Mouse (Mus musculus) midbrain, embryonic 13.5 days (tissue): ENCODE results near the gene Jmjd6. TPM values are rescaled to one million over a fixed set of nuclear protein-coding genes. Genes with fewer than 3 reads are reported as not detected.

Experiments used
- ATAC-seq: fragments of 200-750 bp; cut with Nextera tagmentation; 2 replicates; pipeline ENCODE4 v1.8.0; 2017; ENCODE audit warnings: mild to moderate bottlenecking, moderate TSS enrichment, moderate library complexity
- H3K27ac ChIP-seq: fragments of 300-500 bp; sonication (generic); 2 replicates; pipeline ENCODE4 v1.5.1; 2015; ENCODE audit warnings: inconsistent platforms, mild to moderate bottlenecking, moderate library complexity
- H3K27me3 ChIP-seq: fragments of 300-500 bp; sonication (generic); 2 replicates; pipeline ENCODE4 v1.6.1; 2015; ENCODE audit warnings: mild to moderate bottlenecking, inconsistent platforms
- H3K36me3 ChIP-seq: fragments of 300-500 bp; sonication (generic); 2 replicates; pipeline ENCODE4 v1.6.1; 2015; ENCODE audit warnings: mild to moderate bottlenecking, inconsistent platforms
- H3K4me1 ChIP-seq: fragments of 300-500 bp; sonication (generic); replicated peaks from 2 replicates; pipeline ENCODE4 v1.6.1; 2015; ENCODE audit warnings: inconsistent platforms
- H3K4me2 ChIP-seq: fragments of 300-500 bp; sonication (generic); replicated peaks from 2 replicates; pipeline ENCODE4 v1.6.1; 2015; ENCODE audit warnings: moderate library complexity, mild to moderate bottlenecking, inconsistent platforms
- H3K4me3 ChIP-seq: fragments of 300-500 bp; sonication (generic); replicated peaks from 2 replicates; pipeline ENCODE4 v1.5.1; 2015; ENCODE audit warnings: mild to moderate bottlenecking, inconsistent platforms
- H3K9ac ChIP-seq: fragments of 300-500 bp; sonication (generic); replicated peaks from 2 replicates; pipeline ENCODE4 v1.6.1; 2015; ENCODE audit warnings: mild to moderate bottlenecking, inconsistent platforms
- H3K9me3 ChIP-seq: fragments of 300-500 bp; sonication (generic); 2 replicates; pipeline ENCODE4 v1.6.1; 2016; ENCODE audit warnings: mild to moderate bottlenecking, inconsistent platforms
- WGBS: fragments of 180-500 bp; shearing (Covaris S2); methylation state at CpG from one replicate; pipeline ENCODE4 v1.1.7; 2015; 5-methylcytosine and 5-hydroxymethylcytosine counted together
- polyA plus RNA-seq: library from polyadenylated mRNA; unstranded; fragments of >200 nt; fragmentation: Nextera tagmentation; extraction: Ambion mirVana; gene quantifications from 2 replicates; pipeline ENCODE4 v1.2.1, GENCODE M21; 2015

Gene Jmjd6
- polyA plus RNA-seq, 1 experiment from 2014 or later = 84.0 TPM

GRCm38 (mm10) chr11:116819932-116820593, 23.2 kb downstream of the Jmjd6 start:
- no peak overlapping the region for H3K4me2 ChIP-seq
- WGBS = 96% methylated on average over 5 of the region's 5 CpGs
- peaks cover 34% of the 10 kb centered on the region for H3K4me1 ChIP-seq
- no peak overlapping the region for H3K4me3 ChIP-seq
- no peak overlapping the region for H3K9ac ChIP-seq
- H3K27me3 ChIP-seq = no peaks in the 10 kb centered on the region
- no peak overlapping the region for H3K27ac ChIP-seq
- H3K36me3 ChIP-seq = no peaks in the 10 kb centered on the region
- H3K9me3 ChIP-seq = no peaks in the 10 kb centered on the region
- no peak for ATAC-seq

GRCm38 (mm10) chr11:116818722-116819121, 24.5 kb downstream of the Jmjd6 start:
- WGBS = 78% methylated on average over 8 of the region's 8 CpGs
- ATAC-seq = no peak
- no peaks in the 10 kb centered on the region for H3K36me3 ChIP-seq
- peaks cover 44% of the 10 kb centered on the region for H3K4me1 ChIP-seq
- no peak overlapping the region for H3K4me2 ChIP-seq
- H3K27me3 ChIP-seq = no peaks in the 10 kb centered on the region
- no peak overlapping the region for H3K27ac ChIP-seq
- H3K9ac ChIP-seq = no peak overlapping the region
- no peak overlapping the region for H3K4me3 ChIP-seq
- no peaks in the 10 kb centered on the region for H3K9me3 ChIP-seq

- WGBS = 91% methylated on average over 5 of the region's 5 CpGs
- H3K9ac ChIP-seq = no peak overlapping the region
Observed at GRCm38 (mm10) chr11:116817567-116817966, 25.7 kb downstream of the Jmjd6 start.

GRCm38 (mm10) chr11:116816769-116817168, 26.5 kb downstream of the Jmjd6 start:
- peaks cover 55% of the 10 kb centered on the region for H3K4me1 ChIP-seq
- H3K4me2 ChIP-seq = no peak overlapping the region
- no peaks in the 10 kb centered on the region for H3K27me3 ChIP-seq
- H3K27ac ChIP-seq = no peak overlapping the region
- ATAC-seq = no peak
- WGBS = 85% methylated on average over 5 of the region's 5 CpGs
- no peak overlapping the region for H3K9ac ChIP-seq
- H3K36me3 ChIP-seq = no peaks in the 10 kb centered on the region
- no peak overlapping the region for H3K4me3 ChIP-seq
- no peaks in the 10 kb centered on the region for H3K9me3 ChIP-seq

More at GRCm38 (mm10) chr11:116817567-116817966, 25.7 kb downstream of the Jmjd6 start:
- no peak overlapping the region for H3K27ac ChIP-seq
- no peak overlapping the region for H3K4me2 ChIP-seq
- no peak for ATAC-seq
- H3K4me3 ChIP-seq = no peak overlapping the region
- H3K4me1 ChIP-seq = peaks cover 55% of the 10 kb centered on the region
- no peaks in the 10 kb centered on the region for H3K36me3 ChIP-seq
- no peaks in the 10 kb centered on the region for H3K27me3 ChIP-seq
- no peaks in the 10 kb centered on the region for H3K9me3 ChIP-seq

- Histone ChIP-seq H3K27ac (peak overlapping the region; percentile 98), H3K4me1 (peaks cover 56% of the 10 kb centered on the region), H3K4me3 (no peak overlapping the region), H3K27me3 (no peaks in the 10 kb centered on the region), H3K9me3 (no peaks in the 10 kb centered on the region), H3K9ac (peak overlapping the region; percentile 50), H3K36me3 (no peaks in the 10 kb centered on the region), H3K4me2 (peak overlapping the region; percentile 56)
- 17% methylated on average over 7 of the region's 7 CpGs for WGBS
- ATAC-seq = no peak
Observed at GRCm38 (mm10) chr11:116814884-116815415, 28.3 kb downstream of the Jmjd6 start.

GRCm38 (mm10) chr11:116814076-116814883, 29.0 kb downstream of the Jmjd6 start:
- Histone ChIP-seq H3K36me3 (no peaks in the 10 kb centered on the region), H3K27ac (peak overlapping the region; percentile 98), H3K4me2 (peak overlapping the region; percentile 56), H3K9me3 (no peaks in the 10 kb centered on the region), H3K4me1 (peaks cover 59% of the 10 kb centered on the region), H3K9ac (peak overlapping the region; percentile 50), H3K4me3 (no peak overlapping the region), H3K27me3 (no peaks in the 10 kb centered on the region)
- 2% methylated on average over 20 of the region's 20 CpGs for WGBS
- ATAC-seq = no peak

GRCm38 (mm10) chr11:116813610-116814009, 29.6 kb downstream of the Jmjd6 start:
- Histone ChIP-seq H3K36me3 (no peaks in the 10 kb centered on the region), H3K4me1 (peaks cover 64% of the 10 kb centered on the region), H3K27ac (peak overlapping the region; percentile 98), H3K9me3 (no peaks in the 10 kb centered on the region), H3K4me3 (no peak overlapping the region), H3K9ac (peak overlapping the region; percentile 50), H3K4me2 (peak overlapping the region; percentile 56), H3K27me3 (no peaks in the 10 kb centered on the region)
- 71% methylated on average over 13 of the region's 13 CpGs for WGBS
- ATAC-seq = no peak

GRCm38 (mm10) chr11:116812793-116813529, 30.3 kb downstream of the Jmjd6 start:
- peaks cover 70% of the 10 kb centered on the region for H3K4me1 ChIP-seq
- H3K4me2 ChIP-seq = peak overlapping the region; percentile 56
- peak overlapping the region; percentile 98 for H3K27ac ChIP-seq

GRCm38 (mm10) chr11:116810983-116811901, 32.0 kb downstream of the Jmjd6 start:
- Histone ChIP-seq H3K36me3 (no peaks in the 10 kb centered on the region), H3K9me3 (no peaks in the 10 kb centered on the region), H3K27me3 (no peaks in the 10 kb centered on the region), H3K4me2 (peak overlapping the region; percentile 56), H3K4me3 (peak overlapping the region; percentile 32), H3K4me1 (peaks cover 75% of the 10 kb centered on the region), H3K9ac (peak overlapping the region; percentile 65), H3K27ac (peak overlapping the region; percentile 98)
- WGBS = 5% methylated on average over 30 of the region's 32 CpGs
- peak; percentile 95 for ATAC-seq

More at GRCm38 (mm10) chr11:116812793-116813529, 30.3 kb downstream of the Jmjd6 start:
- WGBS = 33% methylated on average over 21 of the region's 21 CpGs
- Histone ChIP-seq H3K36me3 (no peaks in the 10 kb centered on the region), H3K9me3 (no peaks in the 10 kb centered on the region), H3K9ac (peak overlapping the region; percentile 50), H3K27me3 (no peaks in the 10 kb centered on the region), H3K4me3 (no peak overlapping the region)
- ATAC-seq = peak; percentile 44

- no peaks in the 10 kb centered on the region for H3K36me3 ChIP-seq
- peak overlapping the region; percentile 65 for H3K9ac ChIP-seq
- peaks cover 72% of the 10 kb centered on the region for H3K4me1 ChIP-seq
- H3K4me3 ChIP-seq = peak overlapping the region; percentile 32
- 30% methylated on average over 11 of the region's 11 CpGs for WGBS
- peak overlapping the region; percentile 56 for H3K4me2 ChIP-seq
- no peaks in the 10 kb centered on the region for H3K27me3 ChIP-seq
- no peaks in the 10 kb centered on the region for H3K9me3 ChIP-seq
- H3K27ac ChIP-seq = peak overlapping the region; percentile 98
- no peak for ATAC-seq
Observed at GRCm38 (mm10) chr11:116810528-116810927, 32.7 kb downstream of the Jmjd6 start.

GRCm38 (mm10) chr11:116809520-116809919, 33.7 kb downstream of the Jmjd6 start:
- Histone ChIP-seq H3K9me3 (no peaks in the 10 kb centered on the region), H3K4me3 (no peak overlapping the region), H3K4me1 (peaks cover 62% of the 10 kb centered on the region), H3K4me2 (no peak overlapping the region), H3K36me3 (no peaks in the 10 kb centered on the region), H3K9ac (no peak overlapping the region), H3K27ac (0 out of 2 replicates have a peak overlapping the region, but pooled peaks have one; percentile 98), H3K27me3 (no peaks in the 10 kb centered on the region)
- WGBS = 78% methylated on average over 8 of the region's 8 CpGs
- ATAC-seq = no peak
